Comparison of ENCODE assay signal across 13 mouse cellular contexts in genomic region chr10:22055308-22055707, GRCm38 (mm10).
"Had no signal": no experiment of that assay in that cellular context is flagged by ENCODE, and none has a peak within 500 bp of the region (broad histone marks: within the 10 kb centered on the region; RNA-seq: fewer than 3 reads in every experiment).

No protein-coding gene starts in this region.

- DNase-seq: gastrocnemius, postnatal 14 days; gastrocnemius, postnatal 36 days; heart, adult 11 months; heart, adult 2 months; heart, postnatal 14 days; heart, postnatal 36 days; kidney, adult 11 months; kidney, adult 2 months; kidney, adult 9 months; kidney, postnatal 14 days; kidney, postnatal 36 days; liver; liver, embryonic 13.5 days had no signal
